Mouse (Mus musculus) right cerebral cortex, postnatal 36 days (tissue): ENCODE data around the gene Kif3c.
A peak's percentile ranks its signal among the peaks of the same experiment; 100 is the strongest.

Source experiments
- DNase-seq, 2 experiments: peaks; one replicate each; pipeline ENCODE4 v3.0.0; 2022; ENCODE audit warnings: low spot score in 2 of 2, mixed read lengths in 1 of 2

Gene Kif3c

DNA sequence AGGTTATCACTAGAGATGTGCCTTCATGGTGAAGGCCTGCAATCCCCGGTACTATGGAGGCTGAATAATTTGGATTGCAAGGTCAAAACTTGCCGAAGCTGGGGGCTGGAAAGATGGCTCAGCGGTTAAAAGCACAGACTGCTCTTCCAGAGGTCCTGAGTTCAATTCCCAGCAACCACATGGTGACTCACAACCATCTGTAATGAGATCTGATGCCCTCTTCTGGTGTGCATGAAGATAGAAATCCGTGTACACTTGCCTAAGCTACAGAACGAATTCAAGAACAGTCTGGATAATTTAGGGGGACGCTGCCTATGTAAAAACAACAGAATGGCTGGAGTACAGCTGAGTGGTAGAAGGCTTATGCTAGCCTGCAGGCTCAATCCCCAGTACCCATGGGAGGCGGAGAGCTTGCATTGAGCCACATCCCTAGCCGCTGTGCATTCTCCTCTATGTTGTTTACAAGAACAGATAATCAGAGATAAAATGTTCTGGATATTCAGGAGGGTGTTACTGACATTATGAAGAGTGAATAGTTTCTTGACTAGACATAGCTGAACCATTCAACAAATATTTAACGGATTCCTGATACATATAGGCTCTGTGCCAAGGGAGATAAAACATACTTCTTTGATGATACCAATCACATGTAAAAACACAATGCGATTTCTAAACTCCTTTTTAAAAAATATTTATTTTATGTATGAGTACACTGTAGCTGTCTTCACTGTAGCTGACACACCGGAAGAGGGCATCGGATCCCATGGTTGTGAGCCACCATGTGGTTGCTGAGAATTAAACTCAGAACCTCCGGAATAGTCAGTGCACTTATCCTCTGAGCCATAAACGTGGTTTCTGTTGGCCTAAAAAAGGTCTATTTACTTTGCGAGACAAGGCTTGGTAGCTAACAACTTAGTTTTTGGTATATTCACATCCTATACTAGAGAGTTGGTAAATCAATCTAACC, 60.7 kb downstream of the Kif3c start:
- DNase-seq, result no peak

DNA sequence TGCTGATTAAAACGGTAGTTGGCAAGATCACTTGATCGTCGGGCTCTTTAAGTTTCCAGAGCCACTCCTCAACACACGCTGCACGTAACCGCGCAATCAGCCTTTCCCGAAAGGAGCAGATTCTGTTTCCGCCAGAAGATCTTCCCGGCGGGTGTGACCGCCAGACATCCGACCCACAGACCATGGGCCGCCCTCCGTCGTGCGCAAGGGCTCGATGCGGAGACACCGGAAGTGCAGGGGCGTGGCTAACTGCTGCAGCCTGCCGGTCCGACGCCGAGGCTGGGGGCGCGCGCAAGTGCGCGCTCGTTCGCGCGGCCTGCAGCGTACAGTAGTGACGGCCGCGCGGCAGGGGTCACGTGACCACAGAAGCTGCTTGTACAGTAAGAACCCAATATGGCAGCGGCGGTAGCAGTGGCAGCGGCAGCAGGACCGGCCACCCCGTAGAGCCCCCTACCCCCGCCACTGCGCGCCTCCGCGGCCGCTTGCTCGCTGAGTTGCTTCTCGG, 61.6 kb downstream of the Kif3c start, which contains the start of gene Asxl2:
Gene Asxl2, plus strand, starts transcription at position 328 of the 505 bp plus-strand sequence.
- peak; percentile 99 for DNase-seq

DNA sequence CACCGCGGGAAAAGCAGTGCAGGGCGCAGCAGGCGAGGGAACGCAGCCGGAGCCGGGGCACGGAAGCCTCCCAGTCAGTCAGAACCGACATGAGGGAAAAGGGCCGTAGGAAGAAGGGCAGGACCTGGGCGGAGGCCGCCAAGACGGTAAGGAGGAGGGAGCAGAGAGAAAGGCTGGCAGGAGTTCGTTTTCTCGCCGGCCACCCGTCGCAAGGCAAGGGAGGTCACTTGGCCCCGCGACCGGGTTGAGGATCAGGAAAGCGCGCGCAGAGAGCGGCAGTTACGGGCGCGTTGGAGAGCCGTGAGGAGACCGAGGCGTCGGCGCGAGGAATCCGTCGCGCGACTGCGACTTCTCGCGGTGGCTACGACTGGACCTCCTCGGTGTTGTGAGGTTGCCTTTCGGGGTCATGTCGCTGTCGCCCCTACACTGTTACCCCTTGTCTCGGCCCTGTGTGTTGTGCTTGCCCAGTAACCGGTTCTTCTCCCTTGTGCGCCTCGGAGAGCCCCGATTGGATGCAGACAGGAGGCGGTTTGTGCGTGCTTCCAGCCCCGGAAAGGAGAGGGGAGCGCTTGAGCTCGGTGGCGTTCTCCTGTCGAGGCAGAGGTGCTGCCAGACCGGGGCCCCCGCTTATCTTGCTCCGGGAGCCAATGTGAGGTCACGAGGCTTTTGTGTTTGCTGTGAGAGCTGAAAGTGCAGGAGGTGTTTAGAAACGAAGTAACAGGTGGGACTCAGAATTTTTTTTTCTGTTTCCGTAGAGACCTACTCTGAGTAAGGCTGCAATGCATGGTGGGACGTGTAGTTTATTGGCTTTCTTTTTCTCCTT, 62.3 kb downstream of the Kif3c start:
- DNase-seq, result peak; percentile 65 to 67

DNA sequence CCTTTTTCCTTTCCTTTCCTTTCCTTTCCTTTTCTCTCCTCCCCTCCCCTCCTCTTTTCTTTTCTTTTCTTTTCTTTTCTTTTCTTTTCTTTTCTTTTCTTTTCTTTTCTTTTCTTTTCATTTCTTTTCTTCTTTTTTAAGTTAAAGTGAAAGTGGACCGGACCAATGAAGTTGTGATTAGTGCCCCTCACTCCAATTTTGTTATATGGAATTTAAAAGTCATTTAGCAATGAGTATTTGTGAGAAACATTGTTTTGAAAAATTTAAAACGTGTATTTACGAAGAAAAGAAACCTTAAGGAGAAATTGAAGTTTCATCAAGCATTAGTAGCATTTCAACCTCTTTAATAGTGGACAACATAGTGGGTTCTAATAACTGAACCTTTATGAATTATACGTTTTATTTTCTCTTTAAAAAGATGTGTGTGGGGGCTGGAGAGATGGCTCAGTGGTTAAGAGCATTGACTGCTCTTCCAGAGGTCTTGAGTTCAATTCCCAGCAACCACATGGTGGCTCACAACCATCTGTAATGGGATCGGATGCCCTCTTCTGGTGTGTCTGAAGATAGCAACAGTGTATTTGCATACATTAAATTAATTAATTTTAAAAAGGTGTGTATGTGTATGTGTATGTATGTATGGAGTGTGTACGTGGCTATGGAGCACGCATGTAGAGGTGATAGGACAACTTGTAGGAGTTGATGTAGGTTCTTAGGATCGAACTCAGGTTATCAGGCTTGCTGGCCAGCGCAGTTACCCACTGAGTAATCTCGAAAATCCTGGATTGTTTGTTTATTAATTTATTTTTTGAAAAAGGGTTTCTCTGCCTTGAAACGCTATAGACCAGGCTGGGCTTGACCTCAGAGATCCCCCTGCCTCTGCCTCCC, 63.2 kb downstream of the Kif3c start:
- DNase-seq, result no peak

DNA sequence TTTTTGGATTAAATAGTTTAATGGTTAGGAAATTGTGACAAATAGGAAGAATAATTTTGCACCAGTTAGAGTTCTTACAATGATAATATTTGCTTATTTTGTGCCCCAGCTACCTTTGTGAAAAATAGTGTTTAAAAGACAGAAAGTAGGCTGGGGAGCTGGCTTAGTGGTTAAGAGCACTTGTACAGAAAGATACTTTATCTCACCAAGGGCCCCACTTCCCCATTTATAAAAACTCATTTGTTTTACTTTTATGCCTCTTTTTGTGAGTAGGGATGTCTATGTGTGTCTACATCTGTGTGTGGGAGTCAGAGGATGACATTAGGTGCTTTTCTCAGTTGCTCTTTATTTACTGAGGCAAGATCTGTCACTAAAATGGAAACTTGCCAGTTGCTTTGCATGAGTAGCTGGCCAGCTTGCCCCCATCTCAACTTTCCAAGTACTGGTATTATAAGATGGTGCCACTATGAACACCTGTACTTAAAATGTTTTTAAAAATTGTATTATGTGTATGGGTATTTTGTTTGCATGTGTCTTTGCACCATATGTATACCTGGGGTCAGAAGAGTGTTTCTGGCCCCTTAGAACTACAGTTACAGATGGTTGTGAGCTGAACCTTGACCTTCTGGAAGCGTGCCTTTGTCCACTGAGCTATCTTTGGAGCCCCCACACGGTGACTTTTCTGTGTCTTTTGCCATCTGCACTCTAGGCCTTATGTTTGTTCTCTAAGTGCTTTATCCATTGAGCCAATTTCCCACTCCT, 64.9 kb downstream of the Kif3c start:
- no peak for DNase-seq

DNA sequence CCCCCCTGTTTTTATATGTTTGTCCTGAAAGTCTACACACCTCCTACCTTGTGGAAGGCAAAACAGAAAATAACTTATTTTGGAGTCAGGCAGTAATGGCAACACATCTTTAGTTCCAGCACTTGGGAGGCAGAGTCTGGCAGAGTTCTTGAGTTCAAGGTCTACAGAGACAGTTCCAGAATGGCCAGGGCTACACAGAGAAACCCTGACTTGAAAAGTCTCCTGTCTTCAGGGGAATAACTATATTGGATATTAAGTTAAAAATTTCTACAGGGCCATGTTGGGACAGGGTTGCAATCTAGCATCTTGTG, 65.5 kb downstream of the Kif3c start:
- DNase-seq, result no peak

DNA sequence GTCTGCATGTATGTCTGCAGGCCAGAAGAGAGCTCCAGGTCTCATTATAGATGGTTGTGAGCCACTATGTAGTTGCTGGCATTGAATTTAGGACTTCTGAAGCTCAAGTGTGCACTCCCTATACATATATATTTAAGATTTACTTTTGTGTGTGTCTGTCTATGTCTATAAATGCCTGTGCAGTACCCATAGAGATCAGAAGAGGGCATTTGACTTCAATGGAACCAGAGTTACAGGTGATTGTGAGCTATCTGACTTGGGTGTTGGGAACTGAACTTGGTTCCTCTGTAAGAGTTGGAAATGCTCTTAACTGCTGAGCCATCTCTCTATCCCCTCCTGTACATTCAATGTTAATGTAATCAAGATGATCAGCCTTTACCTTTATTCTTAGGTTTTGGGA, 66.1 kb downstream of the Kif3c start:
- no peak for DNase-seq

DNA sequence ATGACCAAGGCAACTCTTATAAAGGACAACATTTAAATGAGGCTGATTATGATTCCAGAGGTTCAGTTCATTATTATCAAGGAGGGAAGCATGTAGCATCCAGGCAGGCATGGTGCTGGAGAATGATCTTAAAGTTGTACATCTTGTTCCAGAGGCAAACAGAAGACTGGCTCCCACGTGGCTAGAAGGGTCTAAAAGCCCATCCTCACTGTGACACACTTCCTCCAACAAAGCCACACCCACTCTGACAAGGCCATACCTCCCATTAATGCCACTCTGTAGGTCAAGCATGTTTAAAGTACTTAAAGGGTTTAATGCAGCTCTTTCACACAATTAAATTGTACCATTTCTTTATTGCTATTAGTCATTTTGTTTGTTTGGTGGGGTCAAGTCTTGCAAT, 68.8 kb downstream of the Kif3c start:
- DNase-seq, result no peak

DNA sequence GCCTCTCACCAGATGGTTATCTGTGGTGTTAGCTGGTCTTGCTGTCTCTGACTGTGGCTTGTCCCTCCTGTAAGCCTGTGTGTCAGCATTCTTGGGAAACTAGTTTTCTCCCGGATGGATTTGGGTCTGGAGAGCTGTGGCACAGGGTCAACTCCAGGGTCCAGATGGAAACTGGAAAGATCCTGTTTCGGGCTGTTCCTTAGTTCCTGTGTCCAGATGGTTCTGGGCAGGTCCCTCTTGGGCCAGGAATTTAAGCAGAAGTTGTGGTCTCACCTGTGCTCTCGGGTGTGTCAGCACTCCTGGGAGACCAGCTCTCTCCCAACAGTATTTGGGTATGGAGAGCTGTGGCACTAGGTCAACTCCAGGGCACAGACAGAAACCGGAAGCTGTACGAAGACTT, 71.5 kb downstream of the Kif3c start:
- DNase-seq, result no peak

DNA sequence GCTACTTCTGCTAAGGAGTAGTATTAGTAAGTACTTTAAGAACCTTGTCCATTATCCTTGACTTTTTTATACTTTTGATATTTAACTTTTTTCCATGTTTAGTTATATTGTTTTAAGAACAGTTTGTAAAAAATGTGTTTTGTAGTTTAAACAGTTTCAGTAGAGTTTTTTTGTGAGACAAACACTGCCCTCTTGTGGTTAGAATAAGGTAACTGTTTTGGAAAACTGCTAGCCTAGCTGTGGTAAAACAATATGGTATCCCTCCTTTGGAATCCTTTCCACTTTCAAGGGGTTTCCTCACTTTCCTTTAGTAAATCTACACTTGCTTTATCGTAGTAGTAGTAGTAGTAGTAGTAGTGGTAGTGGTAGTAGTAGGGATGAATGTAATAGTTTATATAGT, 72.9 kb downstream of the Kif3c start:
- no peak for DNase-seq

DNA sequence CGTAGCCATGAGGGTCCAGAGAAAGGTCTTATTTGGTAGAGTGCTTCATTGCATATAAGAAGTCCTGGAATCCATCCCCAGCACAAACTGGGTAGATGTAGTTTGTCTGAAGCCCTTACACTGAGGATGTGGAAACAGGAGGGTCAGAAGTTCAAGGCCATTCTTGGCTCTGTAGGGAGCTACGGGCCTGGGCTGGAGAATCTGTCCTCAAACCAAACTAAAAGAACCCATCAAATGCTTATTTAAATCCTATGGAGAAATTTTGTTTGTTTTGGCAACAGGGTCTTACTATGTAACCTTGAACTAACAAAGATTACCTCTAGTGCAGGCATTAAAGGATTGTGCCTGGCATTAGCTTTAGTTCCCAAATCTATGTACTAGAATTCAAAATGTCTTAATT, 76.0 kb downstream of the Kif3c start:
- no peak for DNase-seq

DNA sequence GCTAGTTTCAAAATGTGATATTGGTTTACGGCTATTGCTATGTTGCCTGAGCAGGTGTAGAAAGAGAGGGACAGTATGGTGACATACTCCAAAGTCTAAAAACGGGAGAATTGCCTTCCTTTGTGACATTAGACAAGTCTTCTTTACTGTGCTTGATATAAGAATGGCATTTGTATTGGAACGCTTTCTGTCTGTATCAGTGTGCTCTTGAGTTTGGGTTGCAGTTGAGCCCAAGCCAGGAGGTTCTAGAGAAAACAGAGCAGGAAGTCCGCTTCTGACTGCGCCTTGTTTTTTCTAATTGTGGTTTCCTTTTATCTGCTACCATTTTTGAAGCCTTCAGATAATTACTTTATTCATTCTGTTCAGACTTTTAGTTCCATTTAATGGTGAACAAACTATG, 76.4 kb downstream of the Kif3c start:
- DNase-seq, result no peak

DNA sequence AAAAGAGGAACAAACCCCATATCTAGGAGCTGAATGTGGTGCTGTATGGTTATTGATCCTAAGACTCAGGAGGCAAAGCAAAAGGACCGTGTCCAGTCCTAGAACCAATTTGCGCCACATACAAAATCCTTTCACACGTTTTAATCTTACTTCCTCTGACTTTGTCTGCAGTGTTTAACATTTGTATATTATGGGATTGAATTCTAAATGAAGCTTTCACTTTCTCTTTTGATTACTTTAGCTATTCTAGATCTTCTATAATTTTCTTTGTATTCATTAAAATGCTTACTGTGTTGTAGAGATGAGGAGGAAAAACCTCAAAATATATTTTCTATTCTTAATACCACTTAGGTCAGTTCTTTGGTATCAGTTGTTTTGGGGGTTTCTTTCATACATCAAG, 88.6 kb downstream of the Kif3c start:
- DNase-seq, result no peak
